Mouse (Mus musculus) kidney, postnatal 36 days (tissue): ENCODE data around the gene Map3k10.
A peak's percentile ranks its signal among the peaks of the same experiment; 100 is the strongest.

ENCODE experiments used
- DNase-seq, 2 experiments: peaks; one replicate each; pipeline ENCODE4 v3.0.0; 2021 to 2022; ENCODE audit warnings: mixed read lengths in 2 of 2

The Map3k10 gene

DNA sequence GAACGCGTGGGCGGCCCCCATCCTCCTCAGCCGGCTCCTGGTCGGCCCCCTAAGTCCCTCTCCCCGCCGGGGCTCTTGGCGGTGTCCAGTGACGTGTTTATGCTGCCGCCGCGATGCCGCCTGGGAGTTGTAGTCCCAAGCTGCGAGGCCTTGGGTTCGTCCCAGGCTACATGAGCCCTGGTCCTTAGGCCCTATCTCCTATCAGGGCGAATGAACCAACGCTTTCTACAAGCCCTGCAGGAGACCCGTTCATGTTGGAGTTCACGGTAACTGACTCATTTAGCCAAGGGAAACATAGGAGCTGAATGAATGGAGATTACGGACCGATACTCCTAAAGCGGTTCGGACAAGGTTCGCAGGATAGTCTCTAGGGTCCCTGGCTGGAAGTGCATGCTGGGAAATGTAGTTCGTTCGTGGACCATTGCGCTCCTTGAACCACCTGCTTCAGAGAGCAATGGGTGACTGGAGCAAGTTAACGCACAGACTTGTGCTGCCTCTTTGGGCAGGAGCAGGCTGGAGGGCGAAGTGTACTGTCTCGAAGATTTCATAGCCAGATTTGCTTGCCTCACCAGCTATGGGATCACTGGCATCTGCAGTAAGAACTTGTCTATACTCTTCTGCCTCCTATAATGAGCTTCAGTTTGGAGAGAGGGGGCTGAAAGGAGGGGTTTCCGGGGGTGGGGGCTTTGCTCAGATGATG lies at the start of gene Map3k10:
Gene Map3k10 (minus strand): TSS at position 77 of the 700 bp plus-strand sequence.
- peak; percentile 94 to 97 for DNase-seq

- no peak for DNase-seq
These were observed 47.6 kb upstream of the Map3k10 start for GRCm38 (mm10) chr7:27721951-27722350.

GRCm38 (mm10) chr7:27710402-27710801 lies 36.0 kb upstream of the Map3k10 start:
- no peak for DNase-seq

DNA sequence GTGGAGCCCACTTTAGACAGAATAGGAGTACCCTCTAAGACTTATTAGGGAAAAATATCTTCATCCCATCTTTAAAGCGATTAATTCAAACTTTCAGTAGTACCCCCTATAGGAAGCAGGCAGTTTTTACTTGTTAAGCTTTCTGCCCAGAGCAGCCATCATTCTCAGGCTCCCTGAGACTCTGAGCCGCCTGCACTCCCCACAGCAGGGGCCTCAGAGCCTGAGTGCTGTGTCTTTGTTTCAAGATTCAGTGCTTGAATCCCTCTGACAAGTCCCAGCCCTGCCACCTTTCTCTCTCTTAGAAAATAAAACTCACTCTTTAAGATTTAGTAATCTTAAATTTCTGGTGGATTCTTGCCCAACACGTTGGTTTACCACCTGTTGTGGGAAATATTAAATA lies 22.3 kb upstream of the Map3k10 start:
- DNase-seq, result no peak

DNA sequence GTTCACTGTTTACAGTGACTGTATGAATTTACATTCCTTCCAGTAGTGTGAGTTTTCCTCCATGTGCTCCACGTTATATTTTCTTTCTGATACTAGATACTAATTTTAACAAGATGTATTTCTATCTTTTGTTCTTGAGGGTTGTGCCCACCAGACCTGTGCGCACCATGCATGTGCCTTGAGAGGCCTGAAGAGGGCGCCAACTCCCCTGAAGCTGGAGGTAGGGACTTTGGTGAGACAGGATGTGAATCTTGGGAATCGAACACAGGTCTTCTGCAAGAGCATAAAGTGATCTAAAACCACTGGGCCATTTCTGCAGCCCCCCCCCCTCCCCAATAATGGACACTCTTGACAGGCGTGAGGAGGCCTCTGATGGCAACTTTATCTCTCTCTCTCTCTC lies 16.7 kb upstream of the Map3k10 start:
- peak; percentile 9 to 56 for DNase-seq

DNA sequence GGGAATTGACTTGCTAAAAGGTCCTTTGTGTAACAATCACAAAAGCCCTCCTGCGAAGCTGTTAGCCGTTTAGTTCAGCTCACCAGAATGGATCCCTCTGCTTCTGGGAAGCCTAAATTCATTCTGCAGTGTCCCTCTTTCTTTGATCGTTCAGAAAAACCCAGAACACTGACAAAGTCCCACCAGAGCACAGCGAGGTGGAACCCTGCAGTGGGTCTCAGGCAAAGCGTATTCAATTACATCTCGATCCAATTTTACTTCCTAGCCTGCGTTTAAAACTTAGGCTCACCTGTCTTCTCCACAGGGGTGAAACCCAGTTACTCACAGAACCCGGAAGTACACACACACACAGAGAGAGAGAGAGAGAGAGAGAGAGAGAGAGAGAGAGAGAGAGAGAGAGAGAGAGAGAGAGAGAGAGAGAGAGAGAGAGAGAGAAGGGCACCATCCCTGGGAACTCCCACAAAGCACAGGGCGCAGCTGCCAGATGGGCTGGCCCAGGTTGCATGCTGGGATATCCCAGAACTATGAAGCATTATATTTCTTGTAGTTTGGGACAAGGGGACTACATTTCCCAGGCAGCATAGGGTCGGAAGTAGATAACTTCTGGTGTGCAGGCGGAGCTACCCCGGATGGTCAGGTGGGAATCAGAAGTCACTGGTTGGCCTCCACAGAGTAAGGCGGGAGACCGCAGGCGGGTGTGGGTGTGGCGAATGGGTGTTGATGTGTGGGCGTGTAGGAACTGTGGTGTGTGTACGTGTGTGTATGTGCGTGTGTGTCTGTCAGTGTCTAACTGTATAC lies 14.6 kb upstream of the Map3k10 start, which contains the start of gene Zfp607b:
Gene Zfp607b (plus strand): TSS at position 526 of the 798 bp plus-strand sequence.
- DNase-seq, result peak; percentile 92 to 98

- DNase-seq, result no peak
These were observed 13.9 kb upstream of the Map3k10 start for GRCm38 (mm10) chr7:27688246-27688788.

DNA sequence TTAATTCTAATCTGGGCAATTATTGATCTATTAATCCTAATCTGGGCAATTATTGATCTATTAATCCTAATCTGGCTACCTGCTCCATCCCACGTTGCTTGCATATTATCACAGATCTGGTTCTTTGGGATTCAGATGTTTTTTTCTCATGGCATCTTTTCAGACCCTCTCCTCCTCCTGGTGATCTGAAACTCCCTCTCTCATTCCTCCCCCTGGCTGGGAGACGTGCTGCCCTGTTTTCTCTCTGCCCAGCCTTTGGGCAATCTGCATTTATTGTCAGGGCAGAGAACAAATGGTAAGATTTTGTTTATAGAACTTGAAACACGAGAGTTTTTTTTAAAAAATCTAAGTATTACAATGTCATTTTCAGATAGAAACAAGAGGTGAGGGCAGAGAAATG lies 13.4 kb upstream of the Map3k10 start:
- no peak for DNase-seq

DNA sequence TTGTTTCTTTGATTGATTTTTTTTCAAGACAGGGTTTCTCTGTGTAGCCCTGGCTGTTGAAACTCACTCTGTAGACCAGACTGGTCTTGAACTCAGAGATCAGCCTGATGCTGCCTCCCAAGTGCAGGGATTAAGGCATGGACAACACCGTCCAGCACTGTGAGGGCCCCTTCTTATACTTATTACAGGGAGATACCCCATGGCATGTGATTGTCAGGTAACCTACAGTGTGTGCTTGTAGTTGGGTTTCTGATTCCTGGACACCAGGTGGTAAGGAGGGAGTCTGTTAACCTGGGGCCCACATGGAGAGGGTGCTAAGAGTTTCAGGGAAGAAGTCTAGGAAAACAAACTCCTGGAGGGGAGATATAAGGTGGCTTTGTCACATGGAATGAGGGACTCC lies 12.6 kb upstream of the Map3k10 start:
- no peak for DNase-seq

DNA sequence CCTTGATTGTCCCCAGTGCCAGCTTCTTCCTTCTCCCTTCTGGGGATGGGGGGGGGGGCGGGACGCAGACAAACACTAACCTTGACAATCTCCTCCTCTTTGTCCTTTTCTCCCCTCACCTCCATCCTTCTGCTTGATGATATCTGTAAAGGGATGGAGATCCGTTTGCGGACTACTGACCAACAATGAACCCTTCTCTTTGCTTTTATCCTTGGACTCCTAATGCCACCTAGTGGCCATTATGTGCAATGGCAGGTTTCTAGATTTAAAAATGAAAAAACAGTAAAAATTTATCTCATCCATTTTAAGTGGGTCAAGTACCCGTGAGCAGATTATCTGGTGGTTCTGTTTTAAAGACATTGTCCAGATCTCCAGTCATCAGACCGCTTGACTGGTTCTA lies 11.3 kb upstream of the Map3k10 start:
- DNase-seq, result peak in 1 of 2 experiments; percentile 17

DNA sequence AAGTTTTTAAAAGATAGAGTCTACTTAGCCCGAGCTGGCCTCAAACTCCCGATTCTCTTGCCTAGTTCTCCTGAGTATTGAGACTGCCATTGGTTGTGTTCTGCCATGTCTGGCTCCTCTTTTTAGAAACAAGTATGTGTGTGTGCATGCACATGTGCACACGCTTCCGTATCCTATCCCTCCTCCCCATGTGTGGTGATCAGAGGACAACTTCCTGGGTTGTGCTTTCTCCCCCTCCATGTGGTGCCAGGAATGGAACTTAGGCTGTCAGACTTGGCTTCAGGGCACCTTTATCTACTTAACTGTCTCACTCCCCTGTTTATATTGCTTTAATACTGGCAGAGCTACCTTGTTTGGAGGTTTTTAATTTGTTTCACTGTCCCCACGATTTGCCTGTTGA lies 10.8 kb upstream of the Map3k10 start:
- DNase-seq, result no peak

GRCm38 (mm10) chr7:27683218-27683617 lies 8.8 kb upstream of the Map3k10 start:
- DNase-seq, result no peak

DNA sequence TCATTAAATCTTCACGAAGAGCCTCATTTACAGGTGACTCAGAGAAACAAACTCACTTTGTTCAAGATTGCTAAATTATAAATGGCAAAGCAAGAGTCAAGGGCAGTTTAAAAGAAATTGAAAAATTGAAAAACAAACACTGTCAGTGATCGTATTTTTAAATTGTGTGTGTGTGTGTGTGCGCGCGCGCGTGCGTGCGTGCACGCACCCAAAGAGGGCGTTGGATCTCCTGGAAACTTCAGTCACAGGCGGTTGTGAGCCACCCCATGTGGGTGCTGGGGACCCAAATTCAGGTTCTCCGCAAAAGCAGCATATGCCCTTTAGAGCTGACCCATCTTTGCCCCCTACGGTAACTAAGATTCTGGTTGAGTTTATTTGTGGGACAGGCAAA lies 819 bp upstream of the Map3k10 start:
- DNase-seq, result no peak

DNA sequence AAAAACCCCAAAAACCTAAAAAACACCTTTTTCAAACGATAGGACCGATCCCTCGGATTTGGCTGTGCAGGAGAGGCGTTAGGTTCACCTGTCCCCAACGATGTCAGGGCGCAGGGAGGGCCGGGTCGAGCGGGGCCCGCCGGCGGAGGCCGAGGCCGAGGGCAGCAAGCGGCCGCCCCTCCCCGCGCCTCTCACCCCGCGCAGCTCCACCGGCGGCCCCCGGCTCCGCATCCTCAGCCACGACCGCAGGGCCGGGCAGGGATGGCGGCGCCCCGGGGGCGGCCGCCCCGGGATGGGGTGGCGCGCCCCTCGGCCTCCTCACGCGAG lies 240 bp downstream of the Map3k10 start:
- no peak for DNase-seq

- DNase-seq, result peak in 1 of 2 experiments; percentile 34
These were observed 745 bp downstream of the Map3k10 start for GRCm38 (mm10) chr7:27673575-27674131.

- DNase-seq, result no peak
These were observed 1.3 kb downstream of the Map3k10 start for GRCm38 (mm10) chr7:27673064-27673574.

GRCm38 (mm10) chr7:27662038-27662437 lies 12.4 kb downstream of the Map3k10 start:
- DNase-seq, result no peak

GRCm38 (mm10) chr7:27658712-27659663 lies 15.4 kb downstream of the Map3k10 start:
- no peak for DNase-seq

DNA sequence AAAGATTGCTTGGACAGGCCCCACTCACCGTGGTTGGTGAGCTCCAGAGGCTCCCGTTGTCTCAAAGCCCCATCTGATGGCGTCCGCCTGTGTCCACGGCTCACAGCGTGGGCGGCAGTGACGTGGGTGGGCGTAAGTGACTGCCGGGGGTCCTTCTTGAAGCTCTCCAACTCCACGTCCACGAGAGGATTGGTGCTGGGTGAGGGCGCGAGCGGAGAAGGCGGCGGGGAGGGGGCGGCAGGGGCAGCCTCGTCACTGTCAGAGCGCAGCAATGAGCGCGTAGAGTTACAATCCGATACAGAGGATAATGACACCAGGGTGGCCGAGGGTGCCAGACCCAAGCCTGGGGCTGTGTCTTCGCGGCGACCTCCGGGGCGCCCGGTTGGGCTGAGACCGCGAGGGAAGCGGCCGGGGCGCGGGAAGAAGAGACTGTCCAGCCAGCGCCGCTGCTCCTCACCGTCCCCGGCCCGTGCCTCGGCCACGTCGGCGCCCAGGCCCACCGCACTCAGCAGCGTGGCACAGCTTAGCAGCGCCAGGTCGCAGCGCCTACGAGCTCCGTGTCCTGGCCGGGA lies 16.5 kb downstream of the Map3k10 start:
- DNase-seq, result no peak

GRCm38 (mm10) chr7:27656600-27656999 lies 17.8 kb downstream of the Map3k10 start:
- no peak for DNase-seq

DNA sequence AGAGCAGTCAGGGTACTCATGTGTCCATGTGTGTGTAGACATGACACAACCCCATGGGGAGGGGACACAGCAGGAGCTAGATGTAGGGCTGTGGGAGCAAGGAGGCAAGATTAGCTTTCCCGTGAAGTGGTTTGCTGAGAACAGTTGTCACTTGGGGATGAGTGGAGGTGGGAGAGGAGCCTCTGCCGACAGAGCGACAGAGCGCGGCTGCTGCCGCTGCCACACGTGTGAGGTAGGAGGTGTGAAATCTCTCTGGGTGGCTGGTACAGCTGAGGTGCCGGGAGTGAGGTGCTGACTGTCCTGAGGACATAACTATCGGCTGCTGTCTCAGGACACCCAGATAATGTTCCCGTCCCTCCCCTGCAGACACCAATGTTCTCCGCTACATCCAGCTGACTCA lies 18.9 kb downstream of the Map3k10 start:
- DNase-seq, result no peak
